Mouse (Mus musculus): Measurements from ENCODE around the gene Pigm.

- no peak for TF ChIP-seq CTCF (IDR thresholded peaks at IDR 0.05; ENCODE audit: low read depth, low read length)
- no peak for TF ChIP-seq EP300 (IDR thresholded peaks at IDR 0.05; ENCODE audit: insufficient read depth, low read depth, low read length)
Observed at GRCm38 (mm10) chr1:172332925-172333324, 43.4 kb upstream of the Pigm start.

Data from ES-Bruce4 (cell line).